Mouse (Mus musculus): ENCODE results near the gene Mrm3.

DNA sequence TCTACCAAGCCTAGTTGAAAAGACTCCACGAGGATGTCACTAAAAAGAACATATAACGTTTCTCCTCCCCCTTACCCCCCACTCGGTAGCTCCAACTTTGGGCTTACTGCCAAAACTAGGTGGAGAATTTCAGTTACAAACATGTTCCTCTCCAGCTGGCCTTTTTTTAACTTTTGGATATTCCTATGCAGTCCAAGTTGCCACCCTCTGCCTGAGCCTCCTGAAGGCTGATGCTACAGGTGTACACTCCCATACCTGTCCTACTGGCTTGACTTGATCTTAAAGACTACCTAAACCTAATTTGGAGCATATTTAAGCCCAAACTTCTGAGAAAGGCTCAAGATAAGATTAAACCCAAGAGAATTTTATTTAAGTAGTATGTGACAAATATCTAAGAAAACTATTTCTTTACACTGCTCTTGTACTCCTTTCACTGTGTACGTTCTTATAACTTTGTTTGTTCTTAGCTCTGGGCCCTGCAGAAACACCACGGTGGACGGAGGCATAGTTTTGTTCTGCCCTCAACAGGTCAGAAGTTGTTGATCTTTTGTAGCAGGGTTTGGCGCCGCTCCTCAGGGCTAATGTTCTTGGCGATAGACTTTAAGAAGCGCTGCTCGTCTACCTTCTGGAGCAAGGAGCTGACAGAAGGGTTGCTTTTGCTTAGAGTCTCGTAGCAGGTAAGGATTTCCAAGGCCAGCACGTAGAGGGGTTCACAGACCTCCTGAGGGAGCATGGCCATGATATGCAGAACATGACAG, 33.1 kb upstream of the Mrm3 start:
- no peak for TF ChIP-seq POLR2A (IDR thresholded peaks at IDR 0.05; ENCODE audit: low read depth, low read length)
- no peak for TF ChIP-seq CTCF (conservative IDR thresholded peaks at IDR 0.05; ENCODE audit: insufficient read depth, insufficient read length, low read depth, low read length)
